Mouse (Mus musculus) Muller cell, postnatal 12 days (primary cell): ENCODE measurements around the gene Stim2.
A peak's percentile ranks its signal among the peaks of the same experiment; 100 is the strongest.

Source experiments
- DNase-seq: peaks from one replicate; pipeline ENCODE4 v3.0.0-alpha.2; 2015; ENCODE audit errors: inconsistent ontology term

Stim2 gene

GRCm38 (mm10) chr5:53998146-53998742 is at the start of gene Stim2:
Stim2 (plus strand) TSS chr5:53998499.
- peak; percentile 99 for DNase-seq

GRCm38 (mm10) chr5:53948606-53949266 is 49.6 kb upstream of the Stim2 start:
- no peak for DNase-seq

- DNase-seq, result no peak
These were observed 48.1 kb upstream of the Stim2 start for GRCm38 (mm10) chr5:53950189-53950588.

DNA sequence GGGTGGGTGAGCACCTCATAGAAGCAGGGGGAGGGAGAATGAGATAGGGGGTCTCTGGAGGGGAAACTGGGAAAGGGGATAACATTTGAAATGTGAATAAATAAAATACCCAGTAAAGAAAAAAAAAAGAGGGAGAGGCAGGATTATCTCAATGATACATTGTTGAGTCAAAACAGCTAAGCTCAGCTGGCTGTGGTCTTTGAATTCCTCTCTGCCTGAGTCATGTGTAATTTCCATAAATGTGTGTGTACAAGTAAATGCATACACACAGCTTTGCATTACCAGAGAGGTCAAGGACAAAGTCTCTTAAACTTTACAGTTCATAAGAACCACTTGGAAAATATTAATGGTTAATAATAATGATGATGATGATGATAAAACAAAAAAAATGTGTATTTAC is 45.1 kb upstream of the Stim2 start:
- no peak for DNase-seq

DNA sequence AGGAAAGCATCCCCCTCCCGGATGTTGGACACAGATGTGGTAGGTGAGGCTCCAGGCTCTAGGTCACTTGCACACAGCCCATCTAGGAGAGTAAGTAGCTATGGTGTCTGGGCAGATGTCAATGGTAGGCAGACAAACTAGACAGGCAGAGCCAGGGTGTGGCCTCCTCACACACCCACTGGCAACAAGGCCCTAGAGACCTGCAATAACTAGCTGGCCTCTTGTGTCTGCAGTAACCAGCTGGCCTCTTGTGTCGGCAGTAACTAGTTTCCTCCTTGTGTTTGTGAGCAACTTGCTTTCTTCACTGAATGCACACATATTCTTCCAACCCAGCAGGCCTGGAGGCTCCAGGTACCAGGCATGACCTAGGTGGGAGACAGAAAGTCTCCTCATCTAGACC is 44.5 kb upstream of the Stim2 start:
- no peak for DNase-seq

DNA sequence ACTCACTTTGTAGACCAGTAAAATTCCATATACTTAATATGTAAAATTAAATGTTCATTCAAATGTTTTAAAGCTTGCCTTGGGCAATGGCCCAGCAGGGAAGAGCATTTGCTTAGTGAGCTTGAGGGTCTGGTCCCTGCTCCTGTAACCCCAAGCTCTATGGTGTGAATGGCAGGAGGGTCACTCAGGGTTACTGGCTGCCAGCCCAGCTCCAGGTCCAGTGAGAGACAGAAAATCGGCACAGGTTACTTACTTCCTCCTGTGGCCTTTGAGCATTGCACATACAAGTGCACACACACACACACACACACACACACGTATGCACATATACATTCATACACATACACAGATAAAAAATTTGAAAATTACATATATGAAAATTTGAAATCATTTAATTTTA is 42.3 kb upstream of the Stim2 start:
- DNase-seq, result no peak

DNA sequence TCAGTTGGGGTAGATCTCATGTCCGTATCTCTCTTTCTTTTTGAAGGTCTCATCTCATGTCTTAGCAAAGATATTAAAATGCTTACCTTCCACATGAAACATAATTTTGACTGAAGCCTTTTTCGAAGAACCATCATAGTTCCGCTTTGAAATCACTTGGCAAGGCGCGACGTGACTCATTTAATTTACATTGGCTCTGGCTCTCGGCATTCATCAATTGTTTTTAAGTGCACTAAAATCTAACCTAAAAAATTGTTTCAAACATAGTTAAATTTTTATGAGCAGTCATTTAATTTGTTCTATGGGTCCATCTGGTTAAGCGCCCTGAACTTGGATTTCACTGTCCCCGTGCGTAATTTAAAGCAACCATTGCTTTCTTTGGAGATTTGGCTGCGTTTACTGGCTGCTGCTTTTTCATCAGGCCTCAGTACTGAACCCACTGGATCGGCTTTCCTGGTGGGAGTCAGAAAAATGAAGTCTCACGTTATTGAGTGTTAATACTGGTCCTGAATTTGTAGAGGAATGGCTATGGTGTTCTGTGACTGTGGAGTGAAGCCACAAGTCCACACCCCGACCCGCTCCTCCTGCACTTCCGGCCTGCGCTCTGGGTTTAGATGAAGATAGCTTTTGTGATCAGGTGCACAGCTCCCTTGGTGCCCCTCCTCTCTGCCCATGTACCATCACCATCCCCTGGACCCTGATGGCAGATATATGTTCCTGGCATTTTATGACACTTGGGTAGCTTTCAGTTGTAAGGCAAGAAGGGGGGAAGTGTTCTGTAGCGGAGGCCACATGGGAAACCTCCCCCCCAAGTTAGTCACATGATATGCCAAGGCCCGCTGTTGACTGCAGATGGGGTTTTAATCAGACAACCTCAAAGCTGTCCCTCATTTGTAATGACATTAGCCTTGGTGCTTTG is 41.6 kb upstream of the Stim2 start:
- DNase-seq, result no peak

- DNase-seq, result no peak
These were observed 41.0 kb upstream of the Stim2 start for GRCm38 (mm10) chr5:53957348-53957747.

- no peak for DNase-seq
These were observed 37.1 kb upstream of the Stim2 start for GRCm38 (mm10) chr5:53961229-53961628.

DNA sequence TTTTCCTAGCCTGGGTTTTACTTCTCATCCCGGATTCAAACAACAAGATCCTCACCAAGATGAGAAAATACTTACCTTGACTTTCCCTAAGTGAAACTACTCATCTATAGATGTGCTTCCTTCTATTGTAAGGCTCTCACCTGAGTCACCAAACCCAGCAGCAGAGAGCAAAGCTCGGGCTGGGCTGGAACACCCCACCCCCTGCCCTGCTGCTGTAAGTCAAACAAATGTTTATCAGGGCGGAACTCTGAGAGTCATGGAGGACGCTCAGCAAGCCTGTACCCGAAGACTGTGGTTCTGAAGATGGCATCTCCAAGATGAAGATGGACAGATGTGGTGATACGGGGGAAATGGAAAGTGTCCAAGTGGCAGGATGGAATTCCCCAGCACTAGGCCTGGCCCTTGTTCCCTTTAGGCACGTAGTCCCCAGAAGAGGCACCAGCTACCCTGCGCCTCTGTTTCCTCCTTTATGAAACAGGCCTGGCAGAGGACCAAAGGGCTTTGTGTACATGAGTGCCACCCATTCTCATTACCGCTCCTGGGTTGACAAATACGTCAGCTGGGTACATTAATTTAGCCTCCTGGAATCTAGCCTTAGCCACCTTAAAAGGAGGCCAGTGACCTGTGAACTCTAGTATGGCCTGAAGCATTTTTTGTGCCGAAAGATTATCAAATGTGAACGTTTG is 36.3 kb upstream of the Stim2 start:
- DNase-seq, result no peak

DNA sequence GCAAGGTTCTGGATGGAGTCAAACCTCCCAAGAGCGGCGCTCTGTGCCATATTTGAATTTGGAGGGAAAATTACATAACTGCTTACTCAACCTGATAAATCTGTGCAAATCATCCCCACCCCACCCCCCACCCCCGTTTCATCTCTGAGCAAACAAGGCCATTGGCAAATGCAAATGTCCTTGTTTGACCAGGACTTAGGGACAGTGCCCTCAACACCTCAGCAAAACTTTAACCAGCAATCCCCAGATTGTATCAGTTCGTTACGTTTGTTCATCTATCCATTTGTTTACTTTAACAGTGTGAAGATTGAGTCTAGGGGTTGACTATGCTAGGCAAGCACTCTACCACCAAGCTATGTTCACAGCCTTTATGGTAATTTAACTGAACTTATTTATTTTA is 32.6 kb upstream of the Stim2 start:
- DNase-seq, result no peak

DNA sequence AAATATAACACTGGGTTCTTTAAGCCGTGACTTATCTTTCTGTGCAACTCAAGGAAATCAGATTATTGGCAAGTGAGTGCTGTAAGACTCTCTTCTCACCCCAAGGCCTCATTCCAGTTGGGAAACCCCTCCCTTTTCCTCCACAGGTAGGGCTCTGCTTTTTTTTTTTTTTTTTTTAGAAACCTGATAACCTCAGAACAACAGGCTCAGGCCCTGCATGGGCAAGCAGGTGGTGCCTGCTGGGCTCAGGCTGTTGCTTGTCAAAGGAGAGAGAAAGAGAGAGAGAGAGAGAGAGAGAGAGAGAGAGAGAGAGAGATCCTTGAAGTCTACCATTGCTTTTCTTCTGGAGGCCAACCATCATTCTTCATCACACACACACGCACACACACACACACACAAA is 30.7 kb upstream of the Stim2 start:
- DNase-seq, result no peak

- DNase-seq, result no peak
These were observed 28.1 kb upstream of the Stim2 start for GRCm38 (mm10) chr5:53970178-53970577.

- peak; percentile 82 for DNase-seq
These were observed 27.1 kb upstream of the Stim2 start for GRCm38 (mm10) chr5:53971201-53971600.

- no peak for DNase-seq
These were observed 25.4 kb upstream of the Stim2 start for GRCm38 (mm10) chr5:53972905-53973304.

DNA sequence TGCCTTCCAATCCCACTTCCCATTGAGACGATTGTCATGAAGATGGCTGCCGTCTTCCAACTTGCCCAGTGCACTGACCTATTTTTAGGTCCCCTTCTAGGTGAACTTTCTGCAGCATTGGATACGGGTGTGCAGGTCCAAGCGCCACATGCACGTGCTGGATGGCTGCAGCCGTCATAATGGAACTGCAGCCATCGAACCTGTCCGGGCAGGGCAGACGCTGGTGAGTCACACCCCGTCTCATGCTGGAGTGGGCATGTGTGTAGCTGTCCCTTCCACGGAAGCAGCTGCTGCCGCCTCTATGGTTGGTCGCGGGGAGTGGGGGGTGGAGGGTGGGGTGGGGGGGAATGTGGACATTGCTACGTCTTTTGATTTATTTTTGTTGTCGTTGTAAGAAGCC is 21.8 kb upstream of the Stim2 start:
- no peak for DNase-seq

DNA sequence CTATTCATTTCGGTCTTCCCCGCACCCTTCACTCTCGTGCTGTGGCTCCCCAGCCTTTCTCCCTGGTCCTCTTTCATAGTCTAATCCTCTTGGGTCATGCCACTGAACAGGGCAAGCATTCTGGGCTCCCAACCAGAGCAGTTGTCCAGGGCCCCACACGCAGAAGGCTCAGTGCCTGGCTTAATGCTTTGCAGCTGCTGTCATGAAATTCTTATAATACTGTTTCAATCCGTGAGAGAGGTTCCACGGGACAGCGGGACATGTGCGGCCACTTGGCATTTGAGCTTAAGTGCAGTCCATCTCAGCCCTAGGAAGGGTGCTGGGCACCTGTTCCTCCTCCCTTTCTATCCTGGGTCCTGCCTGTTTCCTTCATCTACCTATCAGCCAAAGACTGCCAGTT is 21.2 kb upstream of the Stim2 start:
- DNase-seq, result no peak

GRCm38 (mm10) chr5:53983358-53983757 is 14.9 kb upstream of the Stim2 start:
- DNase-seq, result no peak

DNA sequence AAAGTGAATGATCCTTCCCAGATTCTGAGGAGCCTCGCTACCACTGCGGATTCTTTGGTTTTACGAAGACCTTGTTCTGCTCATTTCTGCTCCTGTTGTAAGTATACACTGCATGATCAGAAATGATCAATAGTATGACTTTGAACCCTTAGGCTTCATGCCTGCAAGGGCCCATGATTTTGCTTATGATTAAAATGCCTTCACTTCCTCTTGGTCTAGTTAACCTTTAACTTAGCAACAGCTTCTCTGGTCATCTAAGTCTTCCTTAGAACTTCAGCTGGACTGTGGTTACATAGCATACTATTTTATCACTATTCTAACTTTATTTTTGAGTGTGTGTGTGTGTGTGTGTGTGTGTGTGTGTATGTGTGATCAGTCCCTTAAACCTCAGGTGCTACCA is 12.7 kb upstream of the Stim2 start:
- no peak for DNase-seq

DNA sequence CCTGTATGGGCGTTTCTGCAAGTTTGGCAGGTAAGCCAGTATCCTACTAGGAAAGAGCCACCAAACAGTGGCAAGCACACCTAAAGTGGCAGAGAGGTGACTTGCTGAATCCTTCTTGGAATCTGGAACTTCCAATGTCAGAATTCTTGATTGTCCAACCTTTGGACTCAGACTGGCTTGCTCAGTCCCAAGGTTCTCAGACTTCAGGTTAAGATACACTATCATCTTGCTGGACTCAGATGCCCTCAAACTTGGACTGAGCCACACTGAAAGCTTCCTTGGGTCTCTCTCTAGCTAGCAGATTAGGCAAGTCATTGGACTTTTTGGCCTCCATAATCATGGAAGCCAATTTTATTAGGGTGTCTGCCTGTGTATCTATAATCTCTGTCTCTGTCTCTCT is 10.8 kb upstream of the Stim2 start:
- DNase-seq, result no peak

DNA sequence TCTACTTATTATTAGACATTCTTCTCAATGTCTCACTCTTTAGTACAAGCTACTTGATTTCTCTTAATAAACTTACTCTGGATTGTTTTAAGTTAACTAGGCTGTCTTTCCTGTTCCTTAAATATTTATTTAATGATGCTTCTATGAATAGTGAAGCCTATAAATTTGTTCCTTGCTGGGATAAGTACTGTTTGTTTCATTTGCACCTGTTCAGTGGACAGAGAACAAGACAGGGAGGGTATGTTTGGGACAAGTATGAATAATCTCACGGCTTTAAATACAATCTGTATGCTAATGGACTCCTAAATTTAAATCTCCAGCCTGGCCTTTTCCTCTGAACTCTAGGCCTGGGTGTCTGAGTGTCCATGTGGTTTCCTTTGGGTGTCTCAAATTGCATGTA is 10.2 kb upstream of the Stim2 start:
- no peak for DNase-seq

DNA sequence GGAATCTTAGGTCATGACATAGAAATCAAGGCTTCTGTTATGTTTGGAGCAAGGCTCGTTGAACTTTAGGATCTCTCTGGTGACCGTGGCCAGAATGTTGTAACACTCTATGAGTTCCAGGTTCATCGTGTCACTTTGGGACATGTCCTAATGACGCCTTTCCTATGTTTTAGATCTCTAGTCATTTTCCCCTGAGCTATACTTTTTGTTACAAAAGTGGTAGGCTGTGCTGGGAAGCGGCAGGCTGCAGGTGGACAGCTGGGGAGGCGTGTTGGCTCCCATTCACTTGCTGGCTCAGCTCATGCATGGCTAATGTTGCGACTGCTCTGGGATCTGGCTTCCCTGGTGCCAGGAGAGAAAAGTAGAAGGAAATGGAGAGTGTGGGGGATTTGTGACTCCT is 5.7 kb upstream of the Stim2 start:
- no peak for DNase-seq
